Mouse (Mus musculus) liver, adult 2 months (tissue): ENCODE data around the gene Gm44502. TPM values are rescaled to one million over a fixed set of nuclear protein-coding genes. Genes with fewer than 3 reads are reported as not detected.
A peak's percentile ranks its signal among the peaks of the same experiment; 100 is the strongest.

Source experiments
- DNase-seq: peaks from one replicate; pipeline ENCODE4 v3.0.0-alpha.2; 2011; ENCODE audit warnings: low read depth, low spot score; ENCODE audit errors: extremely low read depth
- H3K27ac ChIP-seq: fragments of 200-500 bp; replicated peaks from 2 replicates; pipeline ENCODE4 v1.5.1; 2012; ENCODE audit warnings: low read depth, mild to moderate bottlenecking, control low read depth, inconsistent platforms, low read length; ENCODE audit not compliant: insufficient read depth
- H3K27me3 ChIP-seq: fragments of 200-500 bp; 2 replicates; pipeline ENCODE4 v1.6.1; 2012; ENCODE audit warnings: mild to moderate bottlenecking, moderate library complexity, low read length, inconsistent platforms; ENCODE audit not compliant: control insufficient read depth, insufficient read depth
- H3K36me3 ChIP-seq: fragments of 200-500 bp; 2 replicates; pipeline ENCODE4 v1.6.1; 2012; ENCODE audit warnings: low read length, inconsistent platforms; ENCODE audit not compliant: control insufficient read depth, insufficient read depth
- H3K4me1 ChIP-seq: fragments of 200-500 bp; 2 replicates; pipeline ENCODE4 v1.6.1; 2011; ENCODE audit warnings: low read length; ENCODE audit not compliant: control insufficient read depth, insufficient read depth
- H3K4me3 ChIP-seq: fragments of 200-500 bp; 2 replicates; pipeline ENCODE4 v1.5.1; 2011; ENCODE audit warnings: low read depth, mild to moderate bottlenecking, control low read depth, low read length, moderate library complexity; ENCODE audit not compliant: insufficient read depth
- H3K79me2 ChIP-seq: fragments of 200-500 bp; 2 replicates; pipeline ENCODE4 v1.6.1; 2012; ENCODE audit warnings: inconsistent platforms, mild to moderate bottlenecking, low read length, moderate library complexity; ENCODE audit not compliant: control insufficient read depth, insufficient read depth
- H3K9ac ChIP-seq: fragments of 200-500 bp; 2 replicates; pipeline ENCODE4 v1.6.1; 2012; ENCODE audit warnings: low read depth, mild to moderate bottlenecking, control low read depth, inconsistent platforms, low read length
- CTCF ChIP-seq: fragments of 200-500 bp; IDR thresholded peaks from 2 replicates; pipeline ENCODE4 v1.5.1; 2011; ENCODE audit warnings: low read depth, low read length, control low read depth
- POLR2A ChIP-seq: fragments of 200-500 bp; IDR thresholded peaks from 2 replicates; pipeline ENCODE4 v1.6.1; 2011; ENCODE audit warnings: low read length, control low read depth; ENCODE audit not compliant: insufficient read depth; ENCODE audit errors: extremely low read depth
- WGBS: fragments of 180-500 bp; shearing (Covaris S2); methylation state at CpG from one replicate; pipeline ENCODE4 v1.1.7; 2018; 5-methylcytosine and 5-hydroxymethylcytosine counted together
- polyA plus RNA-seq: library from polyadenylated mRNA; depleted of rRNA; stranded (reverse); fragments of >200 nt; gene quantifications from 2 replicates; pipeline ENCODE4 v1.2.3, GENCODE M21; 2012
- total RNA-seq: library from RNA; depleted of rRNA; stranded (reverse); fragments of >200 nt; gene quantifications from 2 replicates; pipeline ENCODE4 v1.2.3, GENCODE M21; 2014

Gm44502 gene
- total and polyA plus RNA-seq, 2 experiments: 1.5 TPM; not detected in 1

- DNase-seq: peak; percentile 64
- no peaks in the 10 kb centered on the region for H3K79me2 ChIP-seq
These were observed 3.8 kb downstream of the Gm44502 start, which contains the start of gene Cpt1b for GRCm38 (mm10) chr15:89425711-89426121. Cpt1b (minus strand) TSS chr15:89425863.

GRCm38 (mm10) chr15:89424621-89425020 is 4.9 kb downstream of the Gm44502 start:
- Histone ChIP-seq H3K27me3 (no peaks in the 10 kb centered on the region), H3K79me2 (no peaks in the 10 kb centered on the region), H3K36me3 (peaks cover 22% of the 10 kb centered on the region), H3K27ac (no peak overlapping the region), H3K4me3 (no peak overlapping the region), H3K9ac (no peak overlapping the region), H3K4me1 (peaks cover 12% of the 10 kb centered on the region)
- 92% methylated on average over 8 of the region's 8 CpGs for WGBS
- TF ChIP-seq POLR2A (no peak), CTCF (no peak)
- DNase-seq: no peak

More at GRCm38 (mm10) chr15:89425711-89426121, 3.8 kb downstream of the Gm44502 start, which contains the start of gene Cpt1b:
- Histone ChIP-seq H3K9ac (no peak within 1 kb of the TSS), H3K4me1 (peaks cover 12% of the 10 kb centered on the region), H3K36me3 (peaks cover 17% of the 10 kb centered on the region), H3K27ac (peak within 1 kb of the TSS; percentile 7; the same call in 1 of the 2 replicates), H3K27me3 (no peaks in the 10 kb centered on the region), H3K4me3 (no peak within 1 kb of the TSS)
- 40% methylated on average over 6 of the region's 6 CpGs for WGBS
- TF ChIP-seq POLR2A (no peak), CTCF (no peak)

- 94% methylated on average over 9 of the region's 9 CpGs for WGBS
- no peak for DNase-seq
- Histone ChIP-seq H3K79me2 (no peaks in the 10 kb centered on the region), H3K4me3 (no peak overlapping the region), H3K36me3 (peaks cover 24% of the 10 kb centered on the region), H3K9ac (no peak overlapping the region), H3K27me3 (no peaks in the 10 kb centered on the region), H3K4me1 (peaks cover 5% of the 10 kb centered on the region), H3K27ac (no peak overlapping the region)
- no peak for TF ChIP-seq POLR2A
- TF ChIP-seq CTCF: no peak
These were observed 7.6 kb downstream of the Gm44502 start for GRCm38 (mm10) chr15:89421938-89422337.

GRCm38 (mm10) chr15:89415282-89415681 is 14.2 kb downstream of the Gm44502 start:
- peak; percentile 76 for DNase-seq
- H3K27ac ChIP-seq: no peak overlapping the region
- no peak overlapping the region for H3K4me3 ChIP-seq
- no peaks in the 10 kb centered on the region for H3K79me2 ChIP-seq
- peaks cover 7% of the 10 kb centered on the region for H3K4me1 ChIP-seq
- H3K36me3 ChIP-seq: peaks cover 14% of the 10 kb centered on the region
- 26% methylated on average over 8 of the region's 8 CpGs for WGBS
- H3K9ac ChIP-seq: no peak overlapping the region
- no peaks in the 10 kb centered on the region for H3K27me3 ChIP-seq
- TF ChIP-seq CTCF (no peak), POLR2A (no peak)

- no peaks in the 10 kb centered on the region for H3K79me2 ChIP-seq
- WGBS: 81% methylated on average over 24 of the region's 24 CpGs
- TF ChIP-seq POLR2A: no peak
- TF ChIP-seq CTCF: no peak
- DNase-seq: no peak
- no peaks in the 10 kb centered on the region for H3K36me3 ChIP-seq
- no peak within 1 kb of the TSS for H3K9ac ChIP-seq
- no peak within 1 kb of the TSS for H3K4me3 ChIP-seq
- peaks cover 1% of the 10 kb centered on the region for H3K4me1 ChIP-seq
- no peaks in the 10 kb centered on the region for H3K27me3 ChIP-seq
- no peak within 1 kb of the TSS for H3K27ac ChIP-seq
These were observed 19.4 kb downstream of the Gm44502 start, which contains the start of gene Syce3 for GRCm38 (mm10) chr15:89410118-89410517. Syce3 (minus strand) TSS chr15:89410503.

GRCm38 (mm10) chr15:89406691-89407090 is 22.8 kb downstream of the Gm44502 start:
- no peak overlapping the region for H3K4me3 ChIP-seq
- TF ChIP-seq POLR2A: no peak
- DNase-seq: no peak

More at GRCm38 (mm10) chr15:89406691-89407090, 22.8 kb downstream of the Gm44502 start:
- no peak overlapping the region for H3K9ac ChIP-seq
- no peak overlapping the region for H3K27ac ChIP-seq
- H3K4me1 ChIP-seq: no peaks in the 10 kb centered on the region
- no peaks in the 10 kb centered on the region for H3K79me2 ChIP-seq
- H3K27me3 ChIP-seq: no peaks in the 10 kb centered on the region
- H3K36me3 ChIP-seq: no peaks in the 10 kb centered on the region
